Mouse (Mus musculus) cerebellum, adult 2 months (tissue): ENCODE measurements around the gene Pno1. TPM values are rescaled to one million over a fixed set of nuclear protein-coding genes. Genes with fewer than 3 reads are reported as not detected.

Source experiments
- DNase-seq, 2 experiments: peaks; one replicate each; pipeline ENCODE4 v3.0.0; 2021
- H3K27ac ChIP-seq: fragments of 200-500 bp; 2 replicates; pipeline ENCODE4 v1.5.1; 2012; ENCODE audit warnings: low read length, control low read depth, inconsistent platforms; ENCODE audit not compliant: insufficient read depth
- H3K27me3 ChIP-seq: fragments of 200-500 bp; 2 replicates; pipeline ENCODE4 v1.6.1; 2012; ENCODE audit warnings: inconsistent platforms, mild to moderate bottlenecking, low read length, moderate library complexity; ENCODE audit not compliant: control insufficient read depth, insufficient read depth
- H3K4me1 ChIP-seq: fragments of 200-500 bp; 2 replicates; pipeline ENCODE4 v1.6.1; 2011; ENCODE audit warnings: low read length; ENCODE audit not compliant: control insufficient read depth, insufficient read depth
- H3K4me3 ChIP-seq: fragments of 200-500 bp; replicated peaks from 2 replicates; pipeline ENCODE3; 2011; ENCODE audit warnings: mild to moderate bottlenecking, low read depth, low read length, control low read depth; ENCODE audit not compliant: insufficient read depth
- CTCF ChIP-seq: fragments of 200-500 bp; IDR thresholded peaks from 2 replicates; pipeline ENCODE4 v1.5.1; 2011; ENCODE audit warnings: low read depth, mild to moderate bottlenecking, control low read depth, low read length, moderate library complexity, borderline replicate concordance; ENCODE audit not compliant: insufficient read depth
- POLR2A ChIP-seq: fragments of 200-500 bp; IDR thresholded peaks from 2 replicates; pipeline ENCODE4 v1.6.1; 2011; ENCODE audit warnings: low read length, control low read depth, borderline replicate concordance; ENCODE audit not compliant: insufficient read depth
- WGBS: fragments of 180-500 bp; shearing (Covaris S2); methylation state at CpG from one replicate; pipeline ENCODE4 v1.1.7; 2018; 5-methylcytosine and 5-hydroxymethylcytosine counted together
- polyA plus RNA-seq: library from polyadenylated mRNA; depleted of rRNA; stranded (reverse); fragments of >200 nt; gene quantifications from 2 replicates; pipeline ENCODE4 v1.2.3, GENCODE M21; 2012

The Pno1 gene
- polyA plus RNA-seq, 1 experiment = 17.6 TPM

DNA sequence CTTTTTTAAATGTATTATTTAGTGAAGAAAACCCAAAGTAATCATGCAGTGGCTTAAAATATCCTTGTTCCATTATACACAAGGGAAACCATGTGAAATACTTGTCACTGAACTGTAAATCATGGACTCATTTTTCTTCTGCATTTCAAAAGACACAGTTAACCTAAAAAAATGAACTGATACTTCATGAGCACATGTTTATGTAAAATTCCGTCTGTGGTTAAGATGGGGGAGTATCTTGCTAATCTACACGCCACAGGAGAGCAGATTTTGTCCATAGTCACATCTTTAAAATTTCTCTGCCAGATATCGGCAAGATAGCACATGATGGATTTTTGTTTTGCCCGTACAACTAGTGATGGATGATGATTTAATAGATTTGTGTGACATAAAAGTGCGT lies 12.2 kb downstream of the Pno1 start:
- TF ChIP-seq CTCF (no peak), POLR2A (no peak)
- 95% methylated on average over 5 of the region's 5 CpGs for WGBS

DNA sequence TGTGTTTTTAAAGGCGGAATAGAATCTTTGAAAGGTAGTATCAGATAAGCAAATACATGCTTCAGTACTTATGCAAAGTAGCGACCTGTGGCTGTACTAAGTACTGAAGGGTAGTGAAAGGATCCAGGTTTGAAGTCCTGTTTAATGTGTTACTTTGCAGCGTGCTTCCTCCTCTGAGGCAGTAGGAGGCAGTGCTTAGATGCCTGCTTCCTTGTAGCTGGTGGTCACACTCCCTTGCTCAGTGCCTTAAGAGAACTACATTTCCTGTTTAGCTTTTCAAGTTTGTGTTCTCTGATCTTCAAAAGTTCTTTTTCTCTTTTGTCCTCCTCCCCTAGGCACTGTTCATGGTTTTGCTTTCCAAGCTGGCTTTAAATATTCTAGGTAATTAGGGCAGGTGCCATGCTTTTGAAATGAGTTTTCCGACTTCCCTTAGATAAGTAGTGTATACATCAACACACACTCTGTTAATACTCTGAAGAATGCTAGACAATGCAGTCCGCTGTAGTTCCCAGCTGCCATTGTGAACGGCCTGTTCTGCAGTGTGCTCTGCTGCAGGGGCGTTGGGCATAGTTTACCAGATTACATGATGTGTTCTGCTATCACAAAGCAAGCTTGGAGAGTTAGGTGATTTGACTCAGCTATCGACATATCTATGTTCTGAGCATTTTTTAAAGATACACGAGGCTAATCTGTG lies 19.1 kb downstream of the Pno1 start:
- WGBS = 82% methylated on average over 9 of the region's 9 CpGs
- no peaks in the 10 kb centered on the region for H3K4me1 ChIP-seq
- no peak overlapping the region for H3K4me3 ChIP-seq
- H3K27ac ChIP-seq = no peak overlapping the region
- DNase-seq = no peak
- TF ChIP-seq POLR2A = no peak
- TF ChIP-seq CTCF = no peak
- H3K27me3 ChIP-seq = no peaks in the 10 kb centered on the region

More for the DNA sequence above, 12.2 kb downstream of the Pno1 start:
- Histone ChIP-seq H3K27ac (no peak overlapping the region), H3K4me3 (no peak overlapping the region), H3K27me3 (no peaks in the 10 kb centered on the region), H3K4me1 (no peaks in the 10 kb centered on the region)
- no peak for DNase-seq

DNA sequence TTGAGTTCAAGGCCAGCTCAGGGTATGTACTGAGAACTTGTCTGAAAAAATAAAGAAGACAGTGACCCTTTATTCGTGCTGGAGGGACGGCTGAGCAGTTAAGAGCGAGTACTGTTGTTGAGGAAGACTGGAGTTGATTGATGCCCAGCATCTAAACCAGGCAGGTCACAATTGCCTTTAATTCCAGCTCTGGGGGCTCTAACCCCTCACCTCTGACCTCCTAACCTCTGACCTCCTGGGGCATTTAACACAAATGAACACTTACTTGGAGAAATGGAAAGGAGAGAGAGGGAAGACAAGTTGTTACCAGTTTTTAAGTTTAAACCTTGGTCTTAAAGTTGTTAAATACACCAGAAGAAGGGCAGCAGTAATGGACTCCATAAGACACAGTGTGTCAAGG lies 22.6 kb downstream of the Pno1 start:
- no peaks in the 10 kb centered on the region for H3K27me3 ChIP-seq
- 59% methylated on average over 3 of the region's 3 CpGs for WGBS
- H3K4me3 ChIP-seq = no peak overlapping the region
- TF ChIP-seq POLR2A (no peak), CTCF (no peak)
- no peak for DNase-seq
- H3K27ac ChIP-seq = no peak overlapping the region
- no peaks in the 10 kb centered on the region for H3K4me1 ChIP-seq

DNA sequence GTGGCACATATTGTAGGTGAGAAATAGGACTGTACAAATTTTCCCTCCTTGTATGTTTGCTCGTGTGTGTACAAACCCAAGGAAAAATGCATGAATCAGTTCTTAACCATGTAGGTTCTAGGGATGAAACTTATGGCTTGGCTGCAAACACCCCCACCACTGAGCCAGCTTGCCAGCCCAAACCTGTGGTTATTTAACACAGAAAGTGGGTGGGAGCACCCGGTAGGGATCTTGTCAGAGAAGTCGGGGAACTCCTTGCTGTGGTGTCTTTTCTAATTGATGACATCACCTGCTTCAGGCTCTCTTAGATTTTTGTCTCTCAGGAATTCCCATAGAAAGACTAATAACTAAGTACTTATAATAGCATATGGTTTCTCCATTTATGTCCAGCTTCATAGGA lies 23.7 kb downstream of the Pno1 start:
- Histone ChIP-seq H3K4me3 (no peak overlapping the region), H3K27ac (no peak overlapping the region), H3K4me1 (no peaks in the 10 kb centered on the region), H3K27me3 (no peaks in the 10 kb centered on the region)
- DNase-seq = no peak
- WGBS = 76% methylated on average over 3 of the region's 3 CpGs
- TF ChIP-seq CTCF = no peak
- no peak for TF ChIP-seq POLR2A

DNA sequence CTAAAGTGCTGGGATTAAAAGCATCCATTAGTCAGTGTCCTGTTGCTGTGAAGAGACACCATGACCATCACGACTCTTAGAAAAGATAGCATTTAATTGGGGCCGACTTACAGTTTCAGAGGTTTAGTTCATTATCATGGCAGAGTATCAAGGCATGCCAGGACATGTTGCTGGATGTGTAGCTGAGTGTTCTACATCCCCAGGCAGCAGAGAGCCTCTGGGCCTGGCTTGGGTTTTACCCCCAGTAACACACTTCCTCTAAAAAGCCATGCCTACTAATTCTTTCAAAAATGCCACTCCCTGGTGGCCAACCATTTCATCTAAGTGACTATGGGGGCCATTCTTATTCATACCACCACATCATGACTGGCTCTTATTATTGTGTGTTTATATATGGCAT lies 28.2 kb downstream of the Pno1 start:
- H3K27me3 ChIP-seq = no peaks in the 10 kb centered on the region

DNA sequence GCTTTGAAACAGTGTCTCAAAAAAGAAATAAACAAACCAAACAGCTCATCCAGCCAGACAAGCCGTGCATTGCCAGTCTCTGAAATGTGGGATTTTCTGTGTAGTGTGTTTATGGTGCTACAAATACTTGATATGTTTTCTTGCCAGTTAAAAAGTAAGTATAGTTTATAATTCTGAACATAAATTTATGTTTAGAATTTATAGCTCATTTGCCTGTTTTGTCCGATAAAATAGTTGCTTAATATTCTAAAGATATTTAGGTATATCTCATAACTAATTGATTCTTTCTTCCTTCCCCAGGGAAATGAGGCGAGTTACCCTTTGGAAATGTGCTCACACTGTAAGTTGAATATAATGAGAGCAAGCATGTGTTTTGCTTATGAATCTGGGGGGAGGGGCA lies 29.6 kb downstream of the Pno1 start, which contains the start of gene Wdr92:
Wdr92 (plus strand) TSS at position 301 of the 400 bp plus-strand sequence.
- Histone ChIP-seq H3K27me3 (no peaks in the 10 kb centered on the region), H3K4me3 (no peak within 1 kb of the TSS), H3K4me1 (no peaks in the 10 kb centered on the region; the same call in 1 of the 2 replicates), H3K27ac (no peak within 1 kb of the TSS)
- DNase-seq = no peak
- TF ChIP-seq POLR2A = no peak
- TF ChIP-seq CTCF = no peak
- 55% methylated on average over 3 of the region's 3 CpGs for WGBS

More for the DNA sequence above, 28.2 kb downstream of the Pno1 start:
- TF ChIP-seq POLR2A (no peak), CTCF (no peak)
- Histone ChIP-seq H3K4me3 (no peak overlapping the region), H3K4me1 (no peaks in the 10 kb centered on the region; the same call in 1 of the 2 replicates), H3K27ac (no peak overlapping the region)
- no peak for DNase-seq
- WGBS = 95% methylated on average over 2 of the region's 2 CpGs

DNA sequence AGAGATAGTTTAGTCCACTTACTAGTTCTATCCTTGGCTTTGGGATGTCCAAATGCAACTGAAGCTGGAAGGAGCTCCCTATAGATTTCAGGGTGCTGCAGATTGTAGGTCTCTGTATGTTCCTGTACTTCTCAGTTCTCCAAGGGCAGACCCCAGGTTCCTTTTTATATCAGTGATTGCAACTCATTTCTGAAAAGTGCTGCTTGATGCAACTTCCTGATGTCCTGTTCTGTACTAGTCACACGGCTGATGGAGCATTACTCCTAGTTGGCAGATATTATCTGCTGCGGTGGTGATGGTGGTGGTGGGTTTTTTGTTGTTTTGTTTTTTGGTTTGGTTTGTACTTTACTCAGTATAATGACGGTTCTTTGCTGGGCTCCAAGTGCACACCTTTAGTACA lies 30.6 kb downstream of the Pno1 start:
- Histone ChIP-seq H3K4me1 (no peaks in the 10 kb centered on the region; the same call in 1 of the 2 replicates), H3K4me3 (no peak overlapping the region), H3K27me3 (no peaks in the 10 kb centered on the region), H3K27ac (no peak overlapping the region)
- DNase-seq = no peak
- TF ChIP-seq POLR2A = no peak
- TF ChIP-seq CTCF = no peak
- 62% methylated on average over 3 of the region's 3 CpGs for WGBS

DNA sequence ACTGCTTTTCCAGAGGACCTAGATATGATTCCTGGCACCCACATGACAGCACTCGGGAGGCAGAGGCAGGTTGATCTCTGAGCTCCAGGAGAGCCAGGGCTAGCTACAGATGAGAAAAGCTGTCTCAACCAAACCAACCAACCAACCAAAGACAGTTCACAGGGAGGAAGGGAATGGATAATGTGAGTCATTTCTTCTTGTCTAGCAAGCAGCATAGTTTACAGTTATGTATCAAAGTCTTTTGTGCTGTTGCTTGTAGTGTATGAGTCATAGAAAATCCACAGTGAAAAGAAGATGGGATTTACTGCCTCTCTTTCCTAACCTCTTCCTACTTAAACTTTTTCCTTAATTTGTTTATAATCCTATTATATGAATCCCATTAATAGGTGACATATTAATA lies 34.7 kb downstream of the Pno1 start:
- H3K27ac ChIP-seq = no peak overlapping the region
- no peaks in the 10 kb centered on the region for H3K27me3 ChIP-seq
- 90% methylated on average over 1 of the region's 1 CpGs for WGBS
- no peak for DNase-seq
- no peak overlapping the region for H3K4me3 ChIP-seq
- TF ChIP-seq POLR2A (no peak), CTCF (no peak)
- H3K4me1 ChIP-seq = no peaks in the 10 kb centered on the region; the same call in 1 of the 2 replicates
